Mouse (Mus musculus) hindbrain, embryonic 12.5 days (tissue): Measurements from ENCODE around the gene Sel1l. TPM values are rescaled to one million over a fixed set of nuclear protein-coding genes. Genes with fewer than 3 reads are reported as not detected.

Source experiments
- ATAC-seq: fragments of 200-750 bp; cut with Nextera tagmentation; 2 replicates; pipeline ENCODE4 v1.8.0; 2017; ENCODE audit warnings: moderate TSS enrichment; ENCODE audit not compliant: low FRiP score
- H3K27ac ChIP-seq: fragments of 300-500 bp; sonication (generic); 2 replicates; pipeline ENCODE4 v1.5.1; 2016; ENCODE audit warnings: mild to moderate bottlenecking
- H3K27me3 ChIP-seq: fragments of 300-500 bp; sonication (generic); 2 replicates; pipeline ENCODE4 v1.6.1; 2016; ENCODE audit warnings: mild to moderate bottlenecking
- H3K36me3 ChIP-seq: fragments of 300-500 bp; sonication (generic); 2 replicates; pipeline ENCODE4 v1.6.1; 2016; ENCODE audit warnings: mild to moderate bottlenecking
- H3K4me1 ChIP-seq: fragments of 300-500 bp; sonication (generic); 2 replicates; pipeline ENCODE4 v1.6.1; 2016
- H3K4me2 ChIP-seq: fragments of 300-500 bp; sonication (generic); replicated peaks from 2 replicates; pipeline ENCODE4 v1.6.1; 2016; ENCODE audit warnings: mild to moderate bottlenecking
- H3K4me3 ChIP-seq: fragments of 300-500 bp; sonication (generic); 2 replicates; pipeline ENCODE4 v1.5.1; 2016; ENCODE audit warnings: mild to moderate bottlenecking
- H3K9ac ChIP-seq: fragments of 300-500 bp; sonication (generic); 2 replicates; pipeline ENCODE4 v1.6.1; 2016; ENCODE audit warnings: mild to moderate bottlenecking, moderate library complexity
- H3K9me3 ChIP-seq: fragments of 300-500 bp; sonication (generic); replicated peaks from 2 replicates; pipeline ENCODE4 v1.6.1; 2016; ENCODE audit warnings: mild to moderate bottlenecking
- WGBS: fragments of 180-500 bp; shearing (Covaris S2); methylation state at CpG from one replicate; pipeline ENCODE4 v1.1.7; 2016; 5-methylcytosine and 5-hydroxymethylcytosine counted together
- polyA plus RNA-seq: library from polyadenylated mRNA; unstranded; fragments of >200 nt; fragmentation: Nextera tagmentation; extraction: Ambion mirVana; gene quantifications from 2 replicates; pipeline ENCODE4 v1.2.1, GENCODE M21; 2016

Sel1l gene
- polyA plus RNA-seq, 1 experiment from 2014 or later, result 94.7 TPM

DNA sequence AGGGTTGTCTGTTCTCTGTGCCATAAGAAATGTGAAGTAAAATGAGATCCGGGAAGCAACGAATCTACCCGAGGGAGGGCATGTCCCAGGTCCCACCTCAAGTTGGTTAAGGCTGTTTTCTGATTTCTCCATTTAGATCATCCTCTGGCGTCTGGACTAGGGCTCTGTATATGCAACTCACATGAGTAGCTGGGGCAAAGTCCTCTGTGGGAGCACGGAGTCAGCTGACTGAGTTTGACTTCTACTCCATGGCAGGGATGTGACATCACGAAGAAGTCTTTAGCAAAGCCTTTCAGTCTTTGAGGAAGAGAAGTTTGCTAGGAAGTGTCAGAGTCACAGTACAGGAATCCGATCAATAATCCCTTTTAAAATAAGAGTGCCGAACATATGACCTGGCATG lies 40.0 kb downstream of the Sel1l start:
- H3K4me3 ChIP-seq, result no peak overlapping the region
- H3K27me3 ChIP-seq, result no peaks in the 10 kb centered on the region
- no peaks in the 10 kb centered on the region for H3K4me1 ChIP-seq
- H3K36me3 ChIP-seq, result peaks cover 54% of the 10 kb centered on the region
- 96% methylated on average over 8 of the region's 8 CpGs for WGBS
- no peak overlapping the region for H3K4me2 ChIP-seq
- no peak overlapping the region for H3K27ac ChIP-seq
- H3K9me3 ChIP-seq, result no peaks in the 10 kb centered on the region
- ATAC-seq, result no peak
- H3K9ac ChIP-seq, result no peak overlapping the region

DNA sequence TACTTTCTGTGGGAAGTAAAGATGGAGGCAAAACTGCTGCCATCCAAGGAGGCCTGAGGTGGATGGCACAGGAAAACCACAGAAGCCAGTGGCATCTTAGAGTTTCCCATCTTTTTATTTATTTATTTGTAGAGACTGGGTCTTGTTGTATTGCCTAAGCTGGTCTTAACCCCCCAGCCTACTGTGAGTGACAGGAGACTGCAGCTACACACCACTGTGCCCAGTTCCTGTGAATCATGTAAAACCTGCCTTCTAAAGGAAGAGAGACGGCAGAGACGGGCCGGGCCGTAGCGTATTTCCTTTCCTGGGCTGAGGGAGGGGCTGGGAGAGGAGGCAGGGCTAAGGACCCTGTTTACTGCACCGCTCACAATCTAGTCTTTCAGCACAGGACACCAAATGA lies 41.2 kb downstream of the Sel1l start:
- no peak for ATAC-seq
- Histone ChIP-seq H3K27me3 (no peaks in the 10 kb centered on the region), H3K4me3 (no peak overlapping the region), H3K4me1 (no peaks in the 10 kb centered on the region), H3K4me2 (no peak overlapping the region), H3K9me3 (no peaks in the 10 kb centered on the region), H3K9ac (no peak overlapping the region), H3K27ac (no peak overlapping the region), H3K36me3 (peaks cover 43% of the 10 kb centered on the region)
- WGBS, result 90% methylated on average over 6 of the region's 6 CpGs

DNA sequence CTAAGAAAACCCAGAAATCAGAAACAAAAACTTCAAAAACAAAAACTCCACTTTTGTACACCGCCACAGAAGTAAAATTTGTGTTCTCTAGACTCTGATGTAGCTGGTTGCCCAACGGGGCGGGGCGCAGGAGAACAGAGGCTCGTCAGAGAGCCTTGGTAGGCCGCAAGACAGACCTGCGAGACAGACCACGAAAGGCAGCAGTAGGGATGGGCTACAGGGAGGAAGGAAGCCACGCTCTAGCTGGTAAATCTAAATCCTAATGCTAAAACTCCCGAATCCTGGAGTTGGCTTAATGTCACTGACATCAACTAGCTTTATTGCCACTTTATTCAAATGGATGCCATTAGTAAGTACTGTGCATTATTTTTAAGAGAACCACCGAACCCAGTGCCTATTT lies 41.9 kb downstream of the Sel1l start:
- H3K9ac ChIP-seq, result no peak overlapping the region
- WGBS, result 90% methylated on average over 11 of the region's 11 CpGs
- no peaks in the 10 kb centered on the region for H3K9me3 ChIP-seq
- no peak overlapping the region for H3K4me3 ChIP-seq
- H3K4me2 ChIP-seq, result no peak overlapping the region
- ATAC-seq, result no peak
- peaks cover 36% of the 10 kb centered on the region for H3K36me3 ChIP-seq
- no peak overlapping the region for H3K27ac ChIP-seq
- H3K4me1 ChIP-seq, result no peaks in the 10 kb centered on the region
- H3K27me3 ChIP-seq, result no peaks in the 10 kb centered on the region

DNA sequence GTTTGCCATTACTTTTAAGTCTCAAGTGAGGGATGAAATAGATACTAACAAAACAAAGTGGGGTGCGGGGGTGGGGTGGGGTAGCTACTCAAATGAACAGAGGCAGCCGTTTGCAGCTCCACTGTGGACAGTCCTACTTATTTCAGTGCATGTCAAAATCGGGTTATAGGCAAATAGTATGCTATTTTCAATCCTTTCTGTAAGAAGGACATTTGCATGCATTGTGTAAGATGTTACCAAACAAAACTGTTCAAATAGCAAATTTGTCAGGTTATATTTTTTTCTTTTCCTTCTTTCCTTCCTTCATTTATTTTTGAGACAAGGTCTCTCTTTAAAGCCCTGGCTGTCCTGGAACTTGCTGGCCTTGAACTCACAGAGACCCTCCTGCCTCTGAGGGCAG lies 44.7 kb downstream of the Sel1l start:
- no peak for ATAC-seq
- 72% methylated on average over 3 of the region's 3 CpGs for WGBS
- H3K9ac ChIP-seq, result no peak overlapping the region
- no peaks in the 10 kb centered on the region for H3K27me3 ChIP-seq
- H3K27ac ChIP-seq, result no peak overlapping the region
- peaks cover 18% of the 10 kb centered on the region for H3K36me3 ChIP-seq
- H3K9me3 ChIP-seq, result no peaks in the 10 kb centered on the region
- H3K4me1 ChIP-seq, result no peaks in the 10 kb centered on the region
- no peak overlapping the region for H3K4me2 ChIP-seq
- H3K4me3 ChIP-seq, result no peak overlapping the region

DNA sequence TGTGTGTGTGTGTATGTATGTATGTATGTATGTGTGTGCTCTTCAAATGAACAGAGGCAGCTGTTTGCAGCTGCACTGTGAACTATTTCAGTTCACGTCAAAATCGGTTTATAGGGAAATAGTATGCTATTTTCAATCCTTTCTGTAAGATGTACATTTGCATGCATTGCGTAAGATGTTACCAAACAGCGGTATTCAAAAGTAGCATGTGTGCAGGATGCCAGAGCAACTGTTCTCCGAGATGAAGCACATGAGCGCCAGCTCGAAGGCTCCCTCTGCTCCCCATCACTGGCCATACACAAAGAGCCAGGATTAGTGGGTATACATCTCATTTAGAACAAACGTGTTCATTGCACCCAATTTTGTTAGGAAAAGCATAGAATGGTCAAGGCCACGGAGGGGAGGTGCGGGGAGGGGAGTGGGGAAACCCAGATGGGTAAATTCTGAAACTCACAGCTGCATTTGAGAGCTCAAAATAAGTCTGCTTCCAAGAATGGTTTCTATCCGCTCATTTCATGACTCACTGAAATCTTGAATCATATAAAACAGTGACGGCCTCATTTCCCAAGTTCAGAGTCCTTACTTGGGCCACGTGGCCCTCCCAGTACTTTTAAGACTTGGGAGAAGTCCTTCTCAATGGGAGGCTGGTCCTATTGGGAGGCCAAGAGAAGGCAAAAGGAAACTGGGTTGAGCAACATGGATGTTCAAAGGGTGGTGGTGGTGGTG lies 45.6 kb downstream of the Sel1l start:
- Histone ChIP-seq H3K4me1 (no peaks in the 10 kb centered on the region), H3K4me2 (no peak overlapping the region), H3K9ac (no peak overlapping the region), H3K27ac (no peak overlapping the region), H3K9me3 (no peaks in the 10 kb centered on the region), H3K36me3 (peaks cover 9% of the 10 kb centered on the region), H3K27me3 (no peaks in the 10 kb centered on the region), H3K4me3 (no peak overlapping the region)
- no peak for ATAC-seq
- 86% methylated on average over 13 of the region's 13 CpGs for WGBS

DNA sequence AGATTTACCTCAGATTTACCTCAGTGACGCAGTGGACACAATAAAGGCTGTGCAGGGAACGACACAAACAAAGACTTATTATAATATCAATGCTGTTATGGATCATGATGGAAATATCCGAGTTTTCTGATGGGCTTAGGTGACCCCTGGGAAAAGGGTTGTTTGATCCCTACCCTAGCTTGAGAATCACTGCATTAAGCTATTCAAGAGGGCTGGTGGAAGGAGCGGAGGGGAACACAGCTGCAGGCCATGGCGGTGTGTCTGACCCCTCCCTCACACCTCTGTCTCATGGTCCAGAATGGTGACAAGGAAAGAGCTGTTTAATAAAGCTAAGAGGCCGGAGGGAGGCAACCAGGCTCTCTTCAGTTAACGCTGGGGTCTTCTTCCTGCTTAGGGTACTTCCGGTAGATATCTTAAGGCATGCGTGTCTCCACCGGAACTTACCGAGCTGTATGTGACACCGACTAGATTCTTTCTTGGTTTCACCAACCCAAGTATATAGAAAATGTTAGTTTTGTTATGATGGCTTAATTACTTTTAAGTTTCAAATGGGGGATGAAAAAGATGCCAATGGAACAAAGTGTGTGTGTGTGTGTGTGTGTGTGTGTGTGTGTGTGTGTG lies 46.3 kb downstream of the Sel1l start:
- Histone ChIP-seq H3K9me3 (no peaks in the 10 kb centered on the region), H3K4me1 (no peaks in the 10 kb centered on the region), H3K36me3 (peaks cover 3% of the 10 kb centered on the region), H3K4me3 (no peak overlapping the region), H3K9ac (no peak overlapping the region), H3K27me3 (no peaks in the 10 kb centered on the region), H3K27ac (no peak overlapping the region), H3K4me2 (no peak overlapping the region)
- no peak for ATAC-seq
- 86% methylated on average over 12 of the region's 12 CpGs for WGBS

DNA sequence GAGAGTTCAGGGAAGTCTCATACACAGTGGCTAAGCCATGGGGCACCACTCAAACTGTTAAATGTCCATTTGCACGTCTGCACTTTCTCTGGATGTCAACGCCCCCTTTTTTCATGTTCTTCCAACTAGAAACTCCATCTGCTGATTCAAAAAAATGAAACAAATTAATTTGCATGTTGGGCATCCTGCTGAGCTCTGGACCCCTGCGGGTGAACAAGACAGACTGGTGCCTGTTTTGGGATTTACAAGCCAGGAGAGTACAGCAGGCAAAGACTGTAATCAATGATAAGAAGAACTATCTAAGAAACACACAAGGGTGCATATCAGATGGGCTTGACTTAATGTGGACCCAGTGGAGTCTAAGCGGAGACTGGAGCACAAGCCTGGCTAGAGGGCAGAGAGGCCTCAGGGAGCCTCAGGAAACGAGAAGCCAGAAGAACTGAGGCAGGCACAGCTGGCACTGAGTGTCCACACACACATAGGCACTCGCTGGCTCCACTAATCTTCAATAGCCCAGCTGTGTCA lies 48.0 kb downstream of the Sel1l start:
- H3K4me1 ChIP-seq, result no peaks in the 10 kb centered on the region
- H3K27me3 ChIP-seq, result no peaks in the 10 kb centered on the region
- H3K4me3 ChIP-seq, result no peak overlapping the region
- WGBS, result 62% methylated on average over 6 of the region's 6 CpGs
- no peak overlapping the region for H3K4me2 ChIP-seq
- no peak overlapping the region for H3K9ac ChIP-seq
- H3K36me3 ChIP-seq, result no peaks in the 10 kb centered on the region
- no peak for ATAC-seq
- no peak overlapping the region for H3K27ac ChIP-seq
- no peaks in the 10 kb centered on the region for H3K9me3 ChIP-seq

DNA sequence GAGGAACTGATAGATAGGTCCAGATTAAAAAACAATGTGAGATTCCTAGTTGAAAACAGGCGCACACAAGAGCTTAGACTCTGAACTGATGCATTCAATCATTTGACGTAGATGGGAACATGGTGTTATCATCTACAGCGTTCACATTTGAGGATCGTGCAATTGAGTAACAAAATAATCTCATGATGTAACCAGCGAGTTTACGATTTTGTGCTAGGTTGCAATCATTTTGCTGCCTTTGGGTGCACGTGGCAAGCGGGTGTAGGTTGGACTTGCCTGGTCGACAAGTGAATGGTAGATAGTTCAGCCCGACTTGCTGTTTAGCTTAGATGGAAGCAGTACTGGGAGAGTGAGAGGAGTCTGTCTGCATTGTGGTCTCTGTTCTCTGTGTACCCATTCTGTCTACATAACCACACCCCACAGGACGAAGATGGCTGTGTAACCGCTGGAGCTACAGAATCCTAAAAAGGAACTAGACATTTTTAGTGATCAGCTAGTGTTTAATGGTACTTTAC lies 49.1 kb downstream of the Sel1l start:
- Histone ChIP-seq H3K4me1 (no peaks in the 10 kb centered on the region), H3K27me3 (no peaks in the 10 kb centered on the region), H3K27ac (no peak overlapping the region), H3K4me2 (no peak overlapping the region), H3K9ac (no peak overlapping the region), H3K36me3 (no peaks in the 10 kb centered on the region), H3K9me3 (no peaks in the 10 kb centered on the region), H3K4me3 (no peak overlapping the region)
- ATAC-seq, result no peak
- whole genome bisulfite sequencing, result 75% methylated on average over 12 of the region's 12 CpGs

DNA sequence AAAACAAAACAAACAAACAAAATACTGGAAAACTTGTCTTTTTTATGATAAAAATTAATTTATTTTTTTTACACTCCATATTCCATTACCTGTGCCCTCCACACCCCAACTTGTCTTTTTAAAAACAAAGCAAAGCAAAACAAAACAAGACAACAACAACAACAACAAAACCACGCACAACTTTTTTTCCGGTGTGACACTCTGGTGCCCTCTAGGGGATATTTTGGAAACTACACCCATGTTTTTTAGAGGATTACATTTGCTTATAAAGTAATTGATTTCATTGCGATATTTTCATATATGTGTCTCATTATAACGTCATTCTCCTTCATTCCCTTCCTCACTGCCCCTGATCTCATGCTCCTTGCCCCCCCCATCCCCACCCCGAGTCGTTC lies 49.6 kb downstream of the Sel1l start:
- H3K36me3 ChIP-seq, result no peaks in the 10 kb centered on the region
- H3K27ac ChIP-seq, result no peak overlapping the region
- no peaks in the 10 kb centered on the region for H3K4me1 ChIP-seq
- ATAC-seq, result no peak
- H3K4me3 ChIP-seq, result no peak overlapping the region
- H3K9ac ChIP-seq, result no peak overlapping the region
- H3K9me3 ChIP-seq, result no peaks in the 10 kb centered on the region
- WGBS, result 28% methylated on average over 6 of the region's 6 CpGs
- no peaks in the 10 kb centered on the region for H3K27me3 ChIP-seq
- no peak overlapping the region for H3K4me2 ChIP-seq

DNA sequence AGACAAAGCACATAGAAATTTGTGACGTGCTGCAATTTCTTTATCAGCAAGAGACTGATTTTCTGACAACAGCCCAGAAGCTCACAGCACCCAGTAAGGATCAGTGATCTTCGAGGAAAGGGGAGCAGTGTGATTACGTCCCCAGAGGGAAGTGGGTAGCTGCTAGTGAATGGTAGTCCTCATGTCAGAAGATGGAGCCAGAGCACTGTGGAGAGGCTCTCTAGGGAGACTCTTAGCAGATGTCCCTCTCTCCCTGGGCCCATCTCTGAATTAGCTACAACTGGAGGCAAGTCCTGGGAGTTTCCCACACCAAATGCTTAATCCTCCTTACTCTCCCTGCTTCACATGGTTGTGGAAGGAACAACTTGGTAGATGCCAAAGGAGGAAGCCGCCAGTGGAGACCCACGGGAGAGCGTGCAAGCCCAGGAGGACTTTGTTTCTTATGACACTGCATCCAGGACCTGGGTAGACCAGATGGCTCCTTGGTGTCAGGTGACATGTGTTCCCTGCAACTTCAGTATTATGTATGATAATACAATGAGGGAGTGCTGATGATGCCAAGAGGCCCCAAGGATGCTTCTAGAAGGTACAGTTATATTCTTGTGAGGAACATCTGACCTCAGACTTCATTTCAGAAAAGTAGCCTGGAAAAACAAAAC lies 50.1 kb downstream of the Sel1l start:
- H3K4me2 ChIP-seq, result no peak overlapping the region
- H3K9me3 ChIP-seq, result no peaks in the 10 kb centered on the region
- H3K9ac ChIP-seq, result no peak overlapping the region
- H3K4me3 ChIP-seq, result no peak overlapping the region
- H3K27me3 ChIP-seq, result no peaks in the 10 kb centered on the region
- 0 out of 2 replicates have a peak, but pooled peaks have one; percentile 26 for ATAC-seq
- H3K36me3 ChIP-seq, result no peaks in the 10 kb centered on the region
- WGBS, result 80% methylated on average over 6 of the region's 6 CpGs
- no peaks in the 10 kb centered on the region for H3K4me1 ChIP-seq
- H3K27ac ChIP-seq, result no peak overlapping the region

DNA sequence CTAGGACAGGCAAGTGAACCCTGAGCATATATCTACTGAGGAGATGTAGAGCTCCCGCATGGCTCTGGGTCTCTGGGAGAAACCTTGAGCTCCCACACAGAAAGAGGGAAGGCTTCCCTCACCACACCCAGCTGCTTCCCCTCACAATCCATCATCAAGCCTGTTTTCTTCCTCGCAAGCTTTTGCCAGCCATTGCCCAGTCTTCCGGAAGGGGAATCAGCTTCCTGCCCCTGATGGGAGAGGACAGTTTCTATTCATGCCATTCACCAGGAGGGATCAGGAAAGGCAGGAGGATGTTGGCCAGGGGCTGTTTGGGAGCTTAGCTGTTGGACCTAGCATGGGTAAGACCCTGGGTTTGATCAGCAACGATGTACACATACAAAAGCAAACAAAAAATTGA lies 52.2 kb downstream of the Sel1l start:
- Histone ChIP-seq H3K4me1 (no peaks in the 10 kb centered on the region), H3K27me3 (no peaks in the 10 kb centered on the region), H3K9me3 (no peaks in the 10 kb centered on the region), H3K9ac (no peak overlapping the region), H3K4me3 (no peak overlapping the region), H3K36me3 (no peaks in the 10 kb centered on the region), H3K27ac (no peak overlapping the region), H3K4me2 (no peak overlapping the region)
- 79% methylated on average over 4 of the region's 4 CpGs for WGBS
- no peak for ATAC-seq

DNA sequence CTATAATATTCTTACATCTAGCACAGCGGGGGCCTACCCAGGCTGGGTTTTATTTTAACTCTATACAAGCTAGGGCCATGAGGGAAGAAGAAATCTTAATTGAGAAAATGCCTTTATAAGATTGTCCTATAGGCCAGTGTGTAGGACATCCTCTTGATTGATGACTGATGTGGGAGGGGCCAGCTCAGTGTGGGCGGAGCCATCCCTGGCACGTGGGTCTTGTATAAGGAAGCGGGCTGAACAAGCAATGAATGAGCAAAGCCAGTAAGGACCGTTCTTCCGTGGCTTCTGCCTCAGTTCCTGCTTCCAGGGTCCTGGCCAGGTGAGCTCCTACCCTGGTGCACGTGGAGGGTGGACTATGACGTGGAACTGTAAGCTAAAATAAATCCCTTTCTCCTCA lies 55.7 kb downstream of the Sel1l start:
- Histone ChIP-seq H3K4me3 (no peak overlapping the region), H3K4me1 (no peaks in the 10 kb centered on the region), H3K27ac (no peak overlapping the region), H3K36me3 (no peaks in the 10 kb centered on the region), H3K4me2 (no peak overlapping the region), H3K9me3 (no peaks in the 10 kb centered on the region), H3K27me3 (0 out of 2 replicates have a peak, but pooled peaks cover 6% of the 10 kb centered on the region), H3K9ac (no peak overlapping the region)
- WGBS, result 73% methylated on average over 8 of the region's 8 CpGs
- ATAC-seq, result no peak
